10 mouse cellular contexts compared by ENCODE assay signal in the genomic region with DNA sequence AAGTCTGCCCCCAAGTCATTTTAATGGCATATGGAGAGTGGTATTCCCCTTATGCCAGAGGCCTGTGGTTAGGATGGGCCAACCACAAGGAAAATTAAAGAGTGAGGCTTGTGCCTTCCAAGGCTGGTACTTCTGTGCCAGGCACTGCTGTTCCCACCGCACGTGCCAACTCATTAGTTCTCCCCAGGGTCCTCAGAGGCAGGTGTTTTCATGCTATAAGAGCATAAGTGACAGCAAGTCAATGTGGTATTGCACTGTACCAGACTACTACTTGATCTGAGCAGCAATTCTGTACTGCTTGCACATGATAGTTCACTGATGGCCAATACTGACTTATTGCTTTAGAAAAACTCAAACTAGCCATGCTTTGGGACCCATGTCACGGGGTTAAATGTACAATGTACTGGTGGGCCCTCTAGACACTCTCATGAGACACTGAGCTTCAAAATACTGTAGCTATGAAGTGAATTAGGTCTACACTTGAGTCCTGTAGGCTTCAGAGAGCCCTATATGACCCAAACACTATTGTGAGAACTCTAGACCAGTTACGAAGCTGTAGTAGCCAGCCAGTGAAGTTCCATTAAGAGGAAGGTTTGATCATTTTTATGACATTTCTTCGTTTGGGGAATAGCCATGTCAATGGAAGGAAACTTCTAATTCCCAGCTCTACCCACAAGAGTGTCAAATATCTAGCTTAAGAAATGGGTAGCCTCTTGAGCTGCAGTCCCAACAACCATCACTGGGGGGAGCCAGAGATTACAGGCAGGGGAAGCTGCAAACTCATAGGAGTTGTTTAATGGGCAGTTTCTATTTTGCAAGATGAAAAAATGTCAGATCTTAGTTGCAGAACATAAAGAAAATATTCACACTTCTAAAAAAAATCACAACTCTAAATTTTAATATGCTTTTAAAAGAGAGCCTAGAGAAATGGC. TPM values are rescaled to one million over a fixed set of nuclear protein-coding genes. Genes with fewer than 3 reads are reported as not detected.
DNase-seq lines count a peak whose midpoint lies in the region; ATAC-seq and TF ChIP-seq lines count a peak whose summit lies in the region.
"Had no signal": no experiment of that assay in that cellular context is flagged by ENCODE, and none has a peak within 500 bp of the region (broad histone marks: within the 10 kb centered on the region; RNA-seq: fewer than 3 reads in every experiment).

No protein-coding gene starts in this region.

- no peaks in the 10 kb centered on the region for H3K27me3 ChIP-seq in intestine, postnatal 0 days (replicated peaks; ENCODE audit: control insufficient read depth, insufficient read depth, low read length)
- H3K27me3 ChIP-seq in intestine, embryonic 16.5 days (replicated peaks; ENCODE audit: control insufficient read depth, insufficient read depth, low read length): no peaks in the 10 kb centered on the region
- H3K27me3 ChIP-seq in testis, adult 2 months (ENCODE audit: control insufficient read depth, insufficient read depth, low read length): no peaks in the 10 kb centered on the region
- H3K27me3 ChIP-seq: embryonic facial prominence, embryonic 13.5 days; stomach, embryonic 15.5 days had no signal

- WGBS in intestine, postnatal 0 days: 76% methylated on average over 5 of the region's 5 CpGs
- 75% methylated on average over 5 of the region's 5 CpGs for WGBS in intestine, embryonic 16.5 days

- no peak overlapping the region for H3K27ac ChIP-seq in intestine, postnatal 0 days (ENCODE audit: low read depth, low read length)
- H3K27ac ChIP-seq in intestine, embryonic 16.5 days (ENCODE audit: low read length): no peak overlapping the region
- no peak overlapping the region for H3K27ac ChIP-seq in bone marrow macrophage, adult 2 months (ENCODE audit: insufficient read depth, low read depth, low read length)
- H3K27ac ChIP-seq in testis, adult 2 months (ENCODE audit: control insufficient read depth, insufficient read depth, low read depth, low read length): no peak overlapping the region
- H3K27ac ChIP-seq: embryonic facial prominence, embryonic 13.5 days; stomach, embryonic 15.5 days had no signal

- H3K4me3 ChIP-seq in intestine, postnatal 0 days (ENCODE audit: low read depth, low read length): no peak overlapping the region
- H3K4me3 ChIP-seq in intestine, embryonic 16.5 days (ENCODE audit: low read length): no peak overlapping the region
- H3K4me3 ChIP-seq in bone marrow macrophage, adult 2 months (ENCODE audit: insufficient read depth, low read length): no peak overlapping the region
- no peak overlapping the region for H3K4me3 ChIP-seq in testis, adult 2 months (ENCODE audit: control insufficient read depth, low read depth, low read length)
- H3K4me3 ChIP-seq: embryonic facial prominence, embryonic 13.5 days; stomach, embryonic 15.5 days had no signal

- no peaks in the 10 kb centered on the region for H3K9me3 ChIP-seq in intestine, postnatal 0 days (ENCODE audit: control insufficient read depth)
- H3K9me3 ChIP-seq in intestine, embryonic 16.5 days (ENCODE audit: control insufficient read depth, low read length): no peaks in the 10 kb centered on the region
- H3K9me3 ChIP-seq: embryonic facial prominence, embryonic 13.5 days; stomach, embryonic 15.5 days had no signal

- no peak overlapping the region for H3K9ac ChIP-seq in intestine, postnatal 0 days (ENCODE audit: low read depth, low read length)
- no peak overlapping the region for H3K9ac ChIP-seq in intestine, embryonic 16.5 days (ENCODE audit: low read depth, low read length)
- H3K9ac ChIP-seq: embryonic facial prominence, embryonic 13.5 days; stomach, embryonic 15.5 days had no signal

- no peak for ATAC-seq in intestine, postnatal 0 days
- no peak for ATAC-seq in intestine, embryonic 16.5 days

- TF ChIP-seq POLR2A in bone marrow macrophage, adult 2 months (IDR thresholded peaks at IDR 0.05; ENCODE audit: borderline replicate concordance, low read depth, low read length): no peak
- no peak for TF ChIP-seq POLR2A in testis, adult 2 months (IDR thresholded peaks at IDR 0.05; ENCODE audit: control insufficient read depth, low read depth, low read length)

- H3K4me1 ChIP-seq in intestine, postnatal 0 days (replicated peaks; ENCODE audit: control insufficient read depth, insufficient read depth, low read length): no peaks in the 10 kb centered on the region
- H3K4me1 ChIP-seq in intestine, embryonic 16.5 days (ENCODE audit: control insufficient read depth, insufficient read depth, low read length): 0 out of 2 replicates have a peak, but pooled peaks cover 3% of the 10 kb centered on the region
- H3K4me1 ChIP-seq in bone marrow macrophage, adult 2 months (ENCODE audit: control insufficient read depth, insufficient read depth, low read length): peaks cover 9% of the 10 kb centered on the region
- peaks cover 2% of the 10 kb centered on the region for H3K4me1 ChIP-seq in testis, adult 2 months (ENCODE audit: control insufficient read depth, insufficient read depth, low read length)
- H3K4me1 ChIP-seq: embryonic facial prominence, embryonic 13.5 days had no signal

- peak; percentile 94 for TF ChIP-seq CTCF in intestine, postnatal 0 days (IDR thresholded peaks at IDR 0.05; ENCODE audit: low read depth)
- TF ChIP-seq CTCF in bone marrow macrophage, adult 2 months (IDR thresholded peaks at IDR 0.05; ENCODE audit: low read depth, low read length): peak; percentile 59
- peak; percentile 49; the same call in 1 of the 2 replicates for TF ChIP-seq CTCF in testis, adult 2 months (IDR thresholded peaks at IDR 0.05; ENCODE audit: control insufficient read depth, insufficient read depth, insufficient replicate concordance, low read depth, low read length)

- DNase-seq in fibroblast of lung, adult 2 months (ENCODE audit: low read depth): peak; percentile 57
- peak; percentile 78 to 92 for DNase-seq in heart, postnatal 36 days
- DNase-seq in left cerebral cortex, adult 8-10 months (ENCODE audit: low spot score in 2 of 2): peak; percentile 40 to 96
- peak; percentile 55 to 73 for DNase-seq in natural killer cell, adult 2 months (ENCODE audit: low spot score in 2 of 2)

- intact Hi-C loops in heart, postnatal 36 days (cut with DNase I): loop anchor here (2.0 kb wide), 1 partner anchor 232 kb away; no protein-coding TSS in a partner anchor

- H3K4me2 ChIP-seq in intestine, postnatal 0 days (replicated peaks; ENCODE audit: low read depth): no peak overlapping the region
- H3K4me2 ChIP-seq in intestine, embryonic 16.5 days (ENCODE audit: low read depth, low read length): no peak overlapping the region
- H3K4me2 ChIP-seq: embryonic facial prominence, embryonic 13.5 days; stomach, embryonic 15.5 days had no signal

- peaks cover 6% of the 10 kb centered on the region; the same call in 1 of the 2 replicates for H3K36me3 ChIP-seq in intestine, postnatal 0 days (ENCODE audit: control insufficient read depth, insufficient read depth)
- 0 out of 2 replicates have a peak, but pooled peaks cover 2% of the 10 kb centered on the region for H3K36me3 ChIP-seq in intestine, embryonic 16.5 days (ENCODE audit: control insufficient read depth, insufficient read depth, low read length)
- H3K36me3 ChIP-seq in testis, adult 2 months (ENCODE audit: control insufficient read depth, insufficient read depth, low read length): no peaks in the 10 kb centered on the region
- H3K36me3 ChIP-seq: stomach, embryonic 15.5 days had no signal

RNA-seq across cellular contexts. Expression of a gene that starts 10.9 kb away (rescaled TPM):
- 79.7 and 87.1 TPM in 2 replicates for polyA plus RNA-seq in intestine, postnatal 0 days (2015; fragmentation: Nextera tagmentation; extraction: Ambion mirVana)
- 25.5 and 40.5 TPM in 2 replicates for polyA plus RNA-seq in intestine, embryonic 16.5 days (2015; fragmentation: Nextera tagmentation; extraction: Ambion mirVana)
- polyA plus RNA-seq in bone marrow macrophage, adult 2 months (2012; ENCODE audit: insufficient read depth, insufficient read length, missing spikeins): not detected in 2 replicates
- total RNA-seq in heart, postnatal 36 days (2021): not detected
- total RNA-seq in left cerebral cortex, adult 8-10 months (2022): not detected
- polyA plus RNA-seq in testis, adult 2 months (2012; rRNA removed): 28.8 and 33.4 TPM in 2 replicates
- polyA plus RNA-seq: embryonic facial prominence, embryonic 13.5 days had no signal

RNA-seq across cellular contexts. Expression of a gene that starts 41.0 kb away (rescaled TPM):
- not detected in 2 replicates for polyA plus RNA-seq in intestine, postnatal 0 days (2015; fragmentation: Nextera tagmentation; extraction: Ambion mirVana)
- polyA plus RNA-seq in intestine, embryonic 16.5 days (2015; fragmentation: Nextera tagmentation; extraction: Ambion mirVana): 0.07 TPM in 1 of 2 replicates, not detected in the other
- polyA plus RNA-seq in bone marrow macrophage, adult 2 months (2012; ENCODE audit: insufficient read depth, insufficient read length, missing spikeins): not detected in 2 replicates
- total RNA-seq in heart, postnatal 36 days (2021): not detected
- not detected for total RNA-seq in left cerebral cortex, adult 8-10 months (2022)
- polyA plus RNA-seq in testis, adult 2 months (2012; rRNA removed): not detected in 2 replicates
- polyA plus RNA-seq: embryonic facial prominence, embryonic 13.5 days; stomach, embryonic 15.5 days had no signal

Comparison
In these comparisons a context has a peak if more than half of its experiments do, and no peak if none do; other contexts are left out.
1. RNA of a gene that starts 10.9 kb away (polyA plus RNA-seq): 79.7 to 87.1 TPM in intestine, postnatal 0 days, 28.8 to 33.4 TPM in testis, adult 2 months and 25.5 to 40.5 TPM in intestine, embryonic 16.5 days; not detected in bone marrow macrophage, adult 2 months; every median in the first group is over 10 times any median in the second.
2. Peak in every context shown above with its lines, with median percentiles within 50 percentile points of each other: CTCF ChIP-seq and DNase-seq.